Mouse (Mus musculus): ENCODE measurements around the gene Olfr1392. TPM values are rescaled to one million over a fixed set of nuclear protein-coding genes. Genes with fewer than 3 reads are reported as not detected.
"Not testable (repeated sequence)": the region's sequence is repeated elsewhere in the genome, so short reads cannot be mapped to it uniquely, and the experiment has no call there.

Gene Olfr1392
- polyA plus RNA-seq, 1 experiment from 2014 or later: not detected

GRCm38 (mm10) chr11:49287251-49287650, 2.2 kb downstream of the Olfr1392 start:
- Histone ChIP-seq H3K4me2 (ENCODE audit: low read depth, low read length) (no peak overlapping the region), H3K27ac (replicated peaks; ENCODE audit: low read depth, low read length) (no peak overlapping the region), H3K4me1 (ENCODE audit: control insufficient read depth, insufficient read depth, low read length) (no peaks in the 10 kb centered on the region), H3K4me3 (ENCODE audit: low read depth, low read length) (no peak overlapping the region), H3K9ac (replicated peaks; ENCODE audit: low read length) (no peak overlapping the region), H3K9me3 (replicated peaks; ENCODE audit: control insufficient read depth, low read length) (no peaks in the 10 kb centered on the region), H3K27me3 (ENCODE audit: control insufficient read depth, insufficient read depth, low read length) (no peaks in the 10 kb centered on the region), H3K36me3 (replicated peaks; ENCODE audit: control insufficient read depth, insufficient read depth, low read depth, low read length) (no peaks in the 10 kb centered on the region)
- no peak for ATAC-seq (replicated peaks; ENCODE audit: insufficient number of reproducible peaks, low FRiP score, low TSS enrichment, low read depth)
- 88% methylated on average over 2 of the region's 2 CpGs for WGBS
- DNase-seq (ENCODE audit: low spot score): no peak

DNA sequence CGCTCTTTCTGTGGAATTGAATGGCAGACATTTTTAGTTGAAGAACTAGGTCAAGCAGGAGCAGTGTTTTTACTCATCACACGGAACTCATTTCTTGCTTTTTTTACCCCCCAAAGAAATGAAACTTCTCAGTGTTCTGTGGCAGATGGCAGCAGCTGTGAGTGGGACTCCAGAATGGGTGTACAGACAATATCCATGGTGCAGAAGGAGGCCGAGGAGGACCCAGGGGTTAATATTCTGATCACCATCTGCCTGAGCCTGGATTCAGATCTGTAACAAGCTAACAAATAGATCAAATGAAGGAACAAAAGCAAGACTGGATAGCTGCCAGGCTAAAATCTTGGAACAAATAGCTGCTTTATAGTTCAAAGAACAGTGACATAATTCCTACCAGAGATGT, 7.7 kb downstream of the Olfr1392 start:
- Histone ChIP-seq H3K27me3 (ENCODE audit: control insufficient read depth, insufficient read depth, low read length) (no peaks in the 10 kb centered on the region), H3K4me3 (ENCODE audit: low read depth, low read length) (no peak overlapping the region), H3K27ac (replicated peaks; ENCODE audit: low read depth, low read length) (no peak overlapping the region), H3K9me3 (replicated peaks; ENCODE audit: control insufficient read depth, low read length) (no peaks in the 10 kb centered on the region), H3K9ac (replicated peaks; ENCODE audit: low read length) (no peak overlapping the region), H3K36me3 (replicated peaks; ENCODE audit: control insufficient read depth, insufficient read depth, low read depth, low read length) (no peaks in the 10 kb centered on the region), H3K4me2 (ENCODE audit: low read depth, low read length) (no peak overlapping the region), H3K4me1 (ENCODE audit: control insufficient read depth, insufficient read depth, low read length) (no peaks in the 10 kb centered on the region)
- WGBS: 81% methylated on average over 3 of the region's 3 CpGs
- DNase-seq (ENCODE audit: low spot score) (no peak), ATAC-seq (replicated peaks; ENCODE audit: insufficient number of reproducible peaks, low FRiP score, low TSS enrichment, low read depth) (no peak)

DNA sequence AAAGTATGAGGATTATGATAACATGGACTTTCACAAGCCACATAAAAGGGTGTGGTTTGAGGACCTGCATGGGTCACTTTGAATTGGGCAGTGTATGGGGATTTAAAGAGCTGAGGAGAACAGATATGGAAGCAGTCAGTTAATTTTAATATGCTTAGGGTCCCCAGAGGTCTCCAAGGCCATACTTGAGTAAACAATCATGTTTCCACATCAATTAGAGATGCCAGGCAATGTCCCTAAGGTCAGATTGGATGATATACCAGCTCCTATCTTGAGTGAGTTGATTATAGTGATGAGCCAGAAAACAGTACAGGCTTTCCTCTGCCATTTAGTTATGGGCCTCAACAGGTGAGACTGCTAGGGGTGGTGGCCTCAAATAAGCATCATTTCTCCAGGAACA, 19.4 kb downstream of the Olfr1392 start, which contains the start of gene Olfr10:
Gene Olfr10, plus strand, starts transcription at position 301 of the 400 bp plus-strand sequence.
- Histone ChIP-seq H3K4me1 (ENCODE audit: control insufficient read depth, insufficient read depth, low read length) (no peaks in the 10 kb centered on the region), H3K4me3 (ENCODE audit: low read depth, low read length) (no peak within 1 kb of the TSS), H3K27me3 (ENCODE audit: control insufficient read depth, insufficient read depth, low read length) (no peaks in the 10 kb centered on the region), H3K9ac (replicated peaks; ENCODE audit: low read length) (no peak within 1 kb of the TSS), H3K9me3 (replicated peaks; ENCODE audit: control insufficient read depth, low read length) (no peaks in the 10 kb centered on the region), H3K27ac (replicated peaks; ENCODE audit: low read depth, low read length) (no peak within 1 kb of the TSS), H3K36me3 (replicated peaks; ENCODE audit: control insufficient read depth, insufficient read depth, low read depth, low read length) (no peaks in the 10 kb centered on the region), H3K4me2 (ENCODE audit: low read depth, low read length) (no peak within 1 kb of the TSS)
- ATAC-seq (replicated peaks; ENCODE audit: insufficient number of reproducible peaks, low FRiP score, low TSS enrichment, low read depth): no peak
- no peak for DNase-seq (ENCODE audit: low spot score)

DNA sequence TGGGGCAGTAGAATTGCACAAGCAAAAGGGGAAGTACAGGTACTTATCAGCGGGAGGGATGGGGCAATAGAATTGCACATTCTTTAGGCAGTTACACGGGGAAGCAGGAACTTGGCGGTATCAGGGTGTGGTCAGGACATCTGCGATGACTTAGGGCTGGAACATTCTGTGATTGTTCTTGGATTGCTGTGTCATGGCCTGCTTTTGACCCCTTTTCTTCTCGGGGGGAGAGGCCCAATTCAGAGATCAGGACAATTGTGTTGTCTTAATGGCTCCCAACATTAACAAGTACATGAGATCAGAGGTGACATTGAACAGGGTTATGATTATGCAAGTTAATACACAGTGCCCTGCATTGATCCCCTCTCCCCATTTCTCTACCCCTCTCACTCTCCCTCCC, 23.5 kb downstream of the Olfr1392 start:
- WGBS: 83% methylated on average over 5 of the region's 5 CpGs
- not testable (repeated sequence) for H3K4me3 ChIP-seq (ENCODE audit: low read depth, low read length); DNase-seq (ENCODE audit: low spot score); H3K4me2 ChIP-seq (ENCODE audit: low read depth, low read length); H3K9ac ChIP-seq (replicated peaks; ENCODE audit: low read length); H3K9me3 ChIP-seq (replicated peaks; ENCODE audit: control insufficient read depth, low read length); H3K27ac ChIP-seq (replicated peaks; ENCODE audit: low read depth, low read length); ATAC-seq (replicated peaks; ENCODE audit: insufficient number of reproducible peaks, low FRiP score, low TSS enrichment, low read depth); H3K36me3 ChIP-seq (replicated peaks; ENCODE audit: control insufficient read depth, insufficient read depth, low read depth, low read length); H3K4me1 ChIP-seq (ENCODE audit: control insufficient read depth, insufficient read depth, low read length); H3K27me3 ChIP-seq (ENCODE audit: control insufficient read depth, insufficient read depth, low read length)

GRCm38 (mm10) chr11:49322442-49322841, 37.4 kb downstream of the Olfr1392 start, which contains the start of gene Olfr1391:
Gene Olfr1391, plus strand, starts transcription at chr11:49322742.
- 68% methylated on average over 2 of the region's 2 CpGs for WGBS
- DNase-seq (ENCODE audit: low spot score): no peak

GRCm38 (mm10) chr11:49326726-49327125, 41.6 kb downstream of the Olfr1392 start:
- H3K9ac ChIP-seq (replicated peaks; ENCODE audit: low read length): no peak overlapping the region
- DNase-seq (ENCODE audit: low spot score): no peak
- ATAC-seq (replicated peaks; ENCODE audit: insufficient number of reproducible peaks, low FRiP score, low TSS enrichment, low read depth): no peak
- H3K9me3 ChIP-seq (replicated peaks; ENCODE audit: control insufficient read depth, low read length): no peaks in the 10 kb centered on the region
- H3K4me1 ChIP-seq (ENCODE audit: control insufficient read depth, insufficient read depth, low read length): no peaks in the 10 kb centered on the region
- H3K4me2 ChIP-seq (ENCODE audit: low read depth, low read length): no peak overlapping the region
- H3K27me3 ChIP-seq (ENCODE audit: control insufficient read depth, insufficient read depth, low read length): no peaks in the 10 kb centered on the region
- H3K4me3 ChIP-seq (ENCODE audit: low read depth, low read length): no peak overlapping the region
- H3K36me3 ChIP-seq (replicated peaks; ENCODE audit: control insufficient read depth, insufficient read depth, low read depth, low read length): no peaks in the 10 kb centered on the region
- 84% methylated on average over 3 of the region's 3 CpGs for WGBS
- no peak overlapping the region for H3K27ac ChIP-seq (replicated peaks; ENCODE audit: low read depth, low read length)

More at GRCm38 (mm10) chr11:49322442-49322841, 37.4 kb downstream of the Olfr1392 start, which contains the start of gene Olfr1391:
- Histone ChIP-seq H3K27ac (replicated peaks; ENCODE audit: low read depth, low read length) (no peak within 1 kb of the TSS), H3K9me3 (replicated peaks; ENCODE audit: control insufficient read depth, low read length) (no peaks in the 10 kb centered on the region), H3K36me3 (replicated peaks; ENCODE audit: control insufficient read depth, insufficient read depth, low read depth, low read length) (no peaks in the 10 kb centered on the region), H3K4me3 (ENCODE audit: low read depth, low read length) (no peak within 1 kb of the TSS), H3K27me3 (ENCODE audit: control insufficient read depth, insufficient read depth, low read length) (no peaks in the 10 kb centered on the region), H3K4me1 (ENCODE audit: control insufficient read depth, insufficient read depth, low read length) (no peaks in the 10 kb centered on the region), H3K4me2 (ENCODE audit: low read depth, low read length) (no peak within 1 kb of the TSS), H3K9ac (replicated peaks; ENCODE audit: low read length) (no peak within 1 kb of the TSS)
- ATAC-seq (replicated peaks; ENCODE audit: insufficient number of reproducible peaks, low FRiP score, low TSS enrichment, low read depth): no peak

DNA sequence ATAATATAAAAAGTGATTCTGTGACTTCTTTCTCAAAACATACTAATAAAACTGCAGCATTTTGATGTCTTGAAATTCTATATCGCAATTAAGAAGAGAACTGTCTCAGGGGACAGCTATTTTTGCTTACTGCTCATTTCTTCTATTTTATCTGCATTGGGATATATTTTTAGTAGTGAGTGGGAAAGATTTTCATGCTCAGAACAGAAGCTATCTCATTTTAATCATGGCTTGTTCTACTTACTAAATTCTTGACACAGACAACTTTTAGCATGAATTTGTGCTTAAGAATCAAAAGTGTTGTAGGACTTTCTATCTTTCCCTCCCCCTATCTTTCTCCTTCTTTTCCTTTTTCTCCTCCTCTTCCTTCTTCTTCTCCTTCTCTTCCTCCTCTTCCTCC, 44.6 kb downstream of the Olfr1392 start:
- H3K4me2 ChIP-seq (ENCODE audit: low read depth, low read length): no peak overlapping the region
- H3K27me3 ChIP-seq (ENCODE audit: control insufficient read depth, insufficient read depth, low read length): no peaks in the 10 kb centered on the region

GRCm38 (mm10) chr11:49334888-49335287, 49.8 kb downstream of the Olfr1392 start, which contains the start of gene Olfr1390:
Gene Olfr1390, plus strand, starts transcription at chr11:49335188.
- no peak for DNase-seq (ENCODE audit: low spot score)
- no peak for ATAC-seq (replicated peaks; ENCODE audit: insufficient number of reproducible peaks, low FRiP score, low TSS enrichment, low read depth)
- Histone ChIP-seq H3K4me3 (ENCODE audit: low read depth, low read length) (no peak within 1 kb of the TSS), H3K27ac (replicated peaks; ENCODE audit: low read depth, low read length) (no peak within 1 kb of the TSS), H3K4me1 (ENCODE audit: control insufficient read depth, insufficient read depth, low read length) (no peaks in the 10 kb centered on the region), H3K9me3 (replicated peaks; ENCODE audit: control insufficient read depth, low read length) (no peaks in the 10 kb centered on the region), H3K9ac (replicated peaks; ENCODE audit: low read length) (no peak within 1 kb of the TSS), H3K4me2 (ENCODE audit: low read depth, low read length) (no peak within 1 kb of the TSS), H3K27me3 (ENCODE audit: control insufficient read depth, insufficient read depth, low read length) (no peaks in the 10 kb centered on the region), H3K36me3 (replicated peaks; ENCODE audit: control insufficient read depth, insufficient read depth, low read depth, low read length) (no peaks in the 10 kb centered on the region)
- 85% methylated on average over 1 of the region's 1 CpGs for WGBS

More for the DNA sequence above, 44.6 kb downstream of the Olfr1392 start:
- DNase-seq (ENCODE audit: low spot score) (no peak), ATAC-seq (replicated peaks; ENCODE audit: insufficient number of reproducible peaks, low FRiP score, low TSS enrichment, low read depth) (no peak)
- Histone ChIP-seq H3K9ac (replicated peaks; ENCODE audit: low read length) (no peak overlapping the region), H3K4me1 (ENCODE audit: control insufficient read depth, insufficient read depth, low read length) (no peaks in the 10 kb centered on the region), H3K36me3 (replicated peaks; ENCODE audit: control insufficient read depth, insufficient read depth, low read depth, low read length) (no peaks in the 10 kb centered on the region), H3K27ac (replicated peaks; ENCODE audit: low read depth, low read length) (no peak overlapping the region), H3K9me3 (replicated peaks; ENCODE audit: control insufficient read depth, low read length) (no peaks in the 10 kb centered on the region), H3K4me3 (ENCODE audit: low read depth, low read length) (no peak overlapping the region)
- WGBS: 72% methylated on average over 1 of the region's 1 CpGs
